Mouse (Mus musculus): ENCODE results near the gene E330021D16Rik. TPM values are rescaled to one million over a fixed set of nuclear protein-coding genes. Genes with fewer than 3 reads are reported as not detected.

Gene E330021D16Rik
- polyA plus RNA-seq, 1 experiment from 2014 or later: 0.92 TPM

GRCm38 (mm10) chr6:136413856-136414362 lies 1.5 kb downstream of the E330021D16Rik start:
- Histone ChIP-seq H3K4me3 (ENCODE audit: low read length) (no peak overlapping the region), H3K9ac (ENCODE audit: low read depth, low read length) (no peak overlapping the region), H3K9me3 (ENCODE audit: control insufficient read depth, low read length) (no peaks in the 10 kb centered on the region), H3K36me3 (ENCODE audit: control insufficient read depth, insufficient read depth, low read length) (no peaks in the 10 kb centered on the region), H3K4me2 (replicated peaks; ENCODE audit: low read depth, low read length) (no peak overlapping the region), H3K4me1 (ENCODE audit: control insufficient read depth, insufficient read depth, low read length) (no peaks in the 10 kb centered on the region), H3K27ac (ENCODE audit: low read depth, low read length) (no peak overlapping the region), H3K27me3 (ENCODE audit: control insufficient read depth, insufficient read depth, low read length) (no peaks in the 10 kb centered on the region)
- ATAC-seq (ENCODE audit: low FRiP score, low TSS enrichment): no peak
- 90% methylated on average over 5 of the region's 5 CpGs for WGBS

GRCm38 (mm10) chr6:136407608-136408192 lies 7.7 kb downstream of the E330021D16Rik start:
- Histone ChIP-seq H3K27ac (ENCODE audit: low read depth, low read length) (no peak overlapping the region), H3K36me3 (ENCODE audit: control insufficient read depth, insufficient read depth, low read length) (no peaks in the 10 kb centered on the region), H3K9me3 (ENCODE audit: control insufficient read depth, low read length) (no peaks in the 10 kb centered on the region), H3K4me1 (ENCODE audit: control insufficient read depth, insufficient read depth, low read length) (no peaks in the 10 kb centered on the region), H3K9ac (ENCODE audit: low read depth, low read length) (no peak overlapping the region), H3K4me3 (ENCODE audit: low read length) (no peak overlapping the region), H3K27me3 (ENCODE audit: control insufficient read depth, insufficient read depth, low read length) (no peaks in the 10 kb centered on the region), H3K4me2 (replicated peaks; ENCODE audit: low read depth, low read length) (no peak overlapping the region)
- no peak for ATAC-seq (ENCODE audit: low FRiP score, low TSS enrichment)
- 87% methylated on average over 2 of the region's 2 CpGs for WGBS

- H3K36me3 ChIP-seq (ENCODE audit: control insufficient read depth, insufficient read depth, low read length): no peaks in the 10 kb centered on the region
- H3K27ac ChIP-seq (ENCODE audit: low read depth, low read length): no peak overlapping the region
- no peak overlapping the region for H3K9ac ChIP-seq (ENCODE audit: low read depth, low read length)
- H3K4me2 ChIP-seq (replicated peaks; ENCODE audit: low read depth, low read length): no peak overlapping the region
- no peaks in the 10 kb centered on the region for H3K27me3 ChIP-seq (ENCODE audit: control insufficient read depth, insufficient read depth, low read length)
- H3K4me3 ChIP-seq (ENCODE audit: low read length): no peak overlapping the region
- H3K9me3 ChIP-seq (ENCODE audit: control insufficient read depth, low read length): peaks cover 8% of the 10 kb centered on the region
- 94% methylated on average over 9 of the region's 9 CpGs for WGBS
- H3K4me1 ChIP-seq (ENCODE audit: control insufficient read depth, insufficient read depth, low read length): no peaks in the 10 kb centered on the region
- ATAC-seq (ENCODE audit: low FRiP score, low TSS enrichment): no peak
Observed at GRCm38 (mm10) chr6:136396860-136397259, 18.5 kb downstream of the E330021D16Rik start.

GRCm38 (mm10) chr6:136390262-136390661 lies 25.1 kb downstream of the E330021D16Rik start:
- no peak overlapping the region for H3K4me2 ChIP-seq (replicated peaks; ENCODE audit: low read depth, low read length)

GRCm38 (mm10) chr6:136385287-136385686 lies 30.1 kb downstream of the E330021D16Rik start:
- Histone ChIP-seq H3K9ac (ENCODE audit: low read depth, low read length) (no peak overlapping the region), H3K27me3 (ENCODE audit: control insufficient read depth, insufficient read depth, low read length) (no peaks in the 10 kb centered on the region), H3K4me3 (ENCODE audit: low read length) (no peak overlapping the region), H3K36me3 (ENCODE audit: control insufficient read depth, insufficient read depth, low read length) (no peaks in the 10 kb centered on the region), H3K27ac (ENCODE audit: low read depth, low read length) (no peak overlapping the region), H3K4me2 (replicated peaks; ENCODE audit: low read depth, low read length) (no peak overlapping the region), H3K4me1 (ENCODE audit: control insufficient read depth, insufficient read depth, low read length) (no peaks in the 10 kb centered on the region), H3K9me3 (ENCODE audit: control insufficient read depth, low read length) (no peaks in the 10 kb centered on the region)
- no peak for ATAC-seq (ENCODE audit: low FRiP score, low TSS enrichment)
- WGBS: 81% methylated on average over 7 of the region's 7 CpGs

More at GRCm38 (mm10) chr6:136390262-136390661, 25.1 kb downstream of the E330021D16Rik start:
- no peaks in the 10 kb centered on the region for H3K4me1 ChIP-seq (ENCODE audit: control insufficient read depth, insufficient read depth, low read length)
- no peaks in the 10 kb centered on the region for H3K36me3 ChIP-seq (ENCODE audit: control insufficient read depth, insufficient read depth, low read length)
- H3K9me3 ChIP-seq (ENCODE audit: control insufficient read depth, low read length): peaks cover 8% of the 10 kb centered on the region
- WGBS: 77% methylated on average over 9 of the region's 9 CpGs
- ATAC-seq (ENCODE audit: low FRiP score, low TSS enrichment): no peak
- no peak overlapping the region for H3K4me3 ChIP-seq (ENCODE audit: low read length)
- no peak overlapping the region for H3K9ac ChIP-seq (ENCODE audit: low read depth, low read length)
- no peaks in the 10 kb centered on the region for H3K27me3 ChIP-seq (ENCODE audit: control insufficient read depth, insufficient read depth, low read length)
- no peak overlapping the region for H3K27ac ChIP-seq (ENCODE audit: low read depth, low read length)

GRCm38 (mm10) chr6:136383218-136383617 lies 32.2 kb downstream of the E330021D16Rik start:
- ATAC-seq (ENCODE audit: low FRiP score, low TSS enrichment): no peak
- Histone ChIP-seq H3K4me3 (ENCODE audit: low read length) (no peak overlapping the region), H3K4me2 (replicated peaks; ENCODE audit: low read depth, low read length) (no peak overlapping the region), H3K36me3 (ENCODE audit: control insufficient read depth, insufficient read depth, low read length) (no peaks in the 10 kb centered on the region), H3K27me3 (ENCODE audit: control insufficient read depth, insufficient read depth, low read length) (no peaks in the 10 kb centered on the region), H3K27ac (ENCODE audit: low read depth, low read length) (no peak overlapping the region), H3K9ac (ENCODE audit: low read depth, low read length) (no peak overlapping the region), H3K9me3 (ENCODE audit: control insufficient read depth, low read length) (no peaks in the 10 kb centered on the region), H3K4me1 (ENCODE audit: control insufficient read depth, insufficient read depth, low read length) (no peaks in the 10 kb centered on the region)
- 90% methylated on average over 3 of the region's 3 CpGs for WGBS

- Histone ChIP-seq H3K9ac (ENCODE audit: low read depth, low read length) (no peak overlapping the region), H3K4me3 (ENCODE audit: low read length) (no peak overlapping the region), H3K9me3 (ENCODE audit: control insufficient read depth, low read length) (no peaks in the 10 kb centered on the region), H3K27ac (ENCODE audit: low read depth, low read length) (no peak overlapping the region), H3K27me3 (ENCODE audit: control insufficient read depth, insufficient read depth, low read length) (no peaks in the 10 kb centered on the region), H3K4me1 (ENCODE audit: control insufficient read depth, insufficient read depth, low read length) (no peaks in the 10 kb centered on the region), H3K4me2 (replicated peaks; ENCODE audit: low read depth, low read length) (no peak overlapping the region), H3K36me3 (ENCODE audit: control insufficient read depth, insufficient read depth, low read length) (no peaks in the 10 kb centered on the region)
- no peak for ATAC-seq (ENCODE audit: low FRiP score, low TSS enrichment)
Observed at GRCm38 (mm10) chr6:136376097-136376496, 39.3 kb downstream of the E330021D16Rik start.

GRCm38 (mm10) chr6:136364430-136365098 lies 50.8 kb downstream of the E330021D16Rik start:
- Histone ChIP-seq H3K4me2 (replicated peaks; ENCODE audit: low read depth, low read length) (no peak overlapping the region), H3K27me3 (ENCODE audit: control insufficient read depth, insufficient read depth, low read length) (no peaks in the 10 kb centered on the region), H3K9me3 (ENCODE audit: control insufficient read depth, low read length) (no peaks in the 10 kb centered on the region), H3K4me1 (ENCODE audit: control insufficient read depth, insufficient read depth, low read length) (no peaks in the 10 kb centered on the region), H3K4me3 (ENCODE audit: low read length) (no peak overlapping the region), H3K9ac (ENCODE audit: low read depth, low read length) (no peak overlapping the region), H3K27ac (ENCODE audit: low read depth, low read length) (no peak overlapping the region), H3K36me3 (ENCODE audit: control insufficient read depth, insufficient read depth, low read length) (no peaks in the 10 kb centered on the region)
- ATAC-seq (ENCODE audit: low FRiP score, low TSS enrichment): no peak
- WGBS: 77% methylated on average over 12 of the region's 12 CpGs

- Histone ChIP-seq H3K27me3 (ENCODE audit: control insufficient read depth, insufficient read depth, low read length) (no peaks in the 10 kb centered on the region), H3K36me3 (ENCODE audit: control insufficient read depth, insufficient read depth, low read length) (no peaks in the 10 kb centered on the region), H3K9ac (ENCODE audit: low read depth, low read length) (no peak overlapping the region), H3K4me2 (replicated peaks; ENCODE audit: low read depth, low read length) (no peak overlapping the region), H3K27ac (ENCODE audit: low read depth, low read length) (no peak overlapping the region), H3K4me3 (ENCODE audit: low read length) (no peak overlapping the region), H3K9me3 (ENCODE audit: control insufficient read depth, low read length) (no peaks in the 10 kb centered on the region), H3K4me1 (ENCODE audit: control insufficient read depth, insufficient read depth, low read length) (no peaks in the 10 kb centered on the region)
- 80% methylated on average over 4 of the region's 4 CpGs for WGBS
- ATAC-seq (ENCODE audit: low FRiP score, low TSS enrichment): no peak
Observed at GRCm38 (mm10) chr6:136364008-136364407, 51.4 kb downstream of the E330021D16Rik start.

Data from kidney, embryonic 14.5 days (tissue).